Mouse (Mus musculus) layer of hippocampus, postnatal 14 days (tissue): ENCODE measurements at regions not wholly inside any gene's neighbourhood (a gene's known extent, or its start where the extent isn't known, plus 50 kb on each side); places are given as distances from the start of the nearest gene placed in this dataset.

Experiments
- DNase-seq, 2 experiments: peaks; one replicate each; pipeline ENCODE4 v3.0.0; 2021 to 2022; ENCODE audit warnings: low spot score in 2 of 2, mixed read lengths in 1 of 2

GRCm38 (mm10) chr3:148186704-148187103, 803.7 kb downstream of the Adgrl2 start:
- no peak for DNase-seq

GRCm38 (mm10) chr3:148167556-148167955, 822.8 kb downstream of the Adgrl2 start:
- DNase-seq = no peak

GRCm38 (mm10) chr3:148159059-148159458, 831.3 kb downstream of the Adgrl2 start:
- DNase-seq = no peak

- DNase-seq = no peak
Observed at GRCm38 (mm10) chr3:148158533-148158932, 831.8 kb downstream of the Adgrl2 start.

- no peak for DNase-seq
Observed at GRCm38 (mm10) chr3:148143776-148144175, 846.6 kb downstream of the Adgrl2 start.

GRCm38 (mm10) chr3:148136791-148137251, 853.5 kb downstream of the Adgrl2 start:
- DNase-seq = no peak

- DNase-seq = no peak
Observed at GRCm38 (mm10) chr3:148134646-148135045, 855.7 kb downstream of the Adgrl2 start.

GRCm38 (mm10) chr3:148115576-148115975, 874.8 kb downstream of the Adgrl2 start:
- no peak for DNase-seq

- no peak for DNase-seq
Observed at GRCm38 (mm10) chr3:148112204-148112603, 878.2 kb downstream of the Adgrl2 start.

GRCm38 (mm10) chr3:148107031-148107430, 883.3 kb downstream of the Adgrl2 start:
- no peak for DNase-seq

- no peak for DNase-seq
Observed at GRCm38 (mm10) chr3:148093930-148094329, 896.4 kb downstream of the Adgrl2 start.

GRCm38 (mm10) chr3:148075841-148076240, 914.5 kb downstream of the Adgrl2 start:
- no peak for DNase-seq

- DNase-seq = peak in 1 of 2 experiments; percentile 26
Observed at GRCm38 (mm10) chr3:148066701-148067100, 923.7 kb downstream of the Adgrl2 start.

- DNase-seq = no peak
Observed at GRCm38 (mm10) chr3:148056074-148056473, 934.3 kb downstream of the Adgrl2 start.

GRCm38 (mm10) chr3:148052516-148052915, 937.8 kb downstream of the Adgrl2 start:
- no peak for DNase-seq

GRCm38 (mm10) chr3:148048247-148048646, 942.1 kb downstream of the Adgrl2 start:
- DNase-seq = no peak

- DNase-seq = peak in 1 of 2 experiments; percentile 13
Observed at GRCm38 (mm10) chr3:148032532-148032931, 957.8 kb downstream of the Adgrl2 start.

GRCm38 (mm10) chr3:148005831-148006230, 984.5 kb downstream of the Adgrl2 start:
- no peak for DNase-seq

GRCm38 (mm10) chr3:148004006-148004405, 986.3 kb downstream of the Adgrl2 start:
- no peak for DNase-seq

GRCm38 (mm10) chr3:147999330-147999953, 990.9 kb downstream of the Adgrl2 start:
- DNase-seq = no peak

GRCm38 (mm10) chr3:147991738-147992137, 998.6 kb downstream of the Adgrl2 start:
- no peak for DNase-seq

- no peak for DNase-seq
Observed at GRCm38 (mm10) chr3:147990831-147991230, 999.5 kb downstream of the Adgrl2 start.

- no peak for DNase-seq
Observed at GRCm38 (mm10) chr3:147982831-147983230, 1007.5 kb downstream of the Adgrl2 start.
